Mouse (Mus musculus) erythroblast, embryonic 14.5 days (primary cell): ENCODE measurements around the gene Pex14.

ENCODE experiments used
- GATA1 ChIP-seq: IDR thresholded peaks from 2 replicates; pipeline ENCODE4 v1.6.1; 2012; ENCODE audit warnings: low read length, inconsistent platforms, mixed read lengths
- TAL1 ChIP-seq: IDR thresholded peaks from 3 replicates; pipeline ENCODE4 v1.6.1; 2012; ENCODE audit warnings: low read length, inconsistent platforms, mixed read lengths

GRCm38 (mm10) chr4:149101456-149101855 is 1.8 kb upstream of the Pex14 start:
- TF ChIP-seq TAL1 (no peak), GATA1 (no peak)
